Mouse (Mus musculus) brain, embryonic 18.5 days (tissue): ENCODE data around the gene Serpina3a.

ENCODE experiments used
- DNase-seq: peaks from one replicate; pipeline ENCODE4 v3.0.0-alpha.2; 2012; ENCODE audit warnings: low read depth, low spot score

The Serpina3a gene

GRCm38 (mm10) chr12:104142427-104142826 lies 29.9 kb downstream of the Serpina3a start:
- DNase-seq, result no peak

GRCm38 (mm10) chr12:104143286-104143685 lies 30.8 kb downstream of the Serpina3a start:
- no peak for DNase-seq

- DNase-seq, result no peak
Measured at GRCm38 (mm10) chr12:104145571-104145970, 33.0 kb downstream of the Serpina3a start.

DNA sequence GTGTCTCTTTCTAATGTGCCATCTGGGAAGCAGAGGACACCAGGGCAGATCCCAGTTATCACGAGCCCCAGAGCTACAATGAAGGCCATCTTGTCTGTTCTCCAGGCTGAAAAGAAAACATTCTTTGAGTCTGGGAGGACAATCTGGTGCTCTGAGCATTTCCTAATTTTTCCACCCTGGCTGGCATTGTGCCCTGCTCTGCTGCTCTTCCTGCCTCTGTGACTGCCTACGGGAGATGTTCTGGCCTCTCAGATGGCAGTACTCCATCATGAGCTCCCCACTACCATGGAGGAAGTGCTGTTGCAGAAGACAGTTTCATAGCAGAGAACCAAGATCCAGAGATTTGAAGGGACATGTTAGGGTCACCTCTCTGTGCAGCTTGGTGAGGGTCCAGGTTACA lies 39.5 kb downstream of the Serpina3a start:
- no peak for DNase-seq

GRCm38 (mm10) chr12:104153041-104153645 lies 40.6 kb downstream of the Serpina3a start:
- no peak for DNase-seq

- no peak for DNase-seq
Measured at GRCm38 (mm10) chr12:104153656-104154055, 41.1 kb downstream of the Serpina3a start, which contains the start of gene Serpina3c. Serpina3c (minus strand) TSS chr12:104153870.
